Mouse (Mus musculus): ENCODE results near the gene Nos3. TPM values are rescaled to one million over a fixed set of nuclear protein-coding genes. Genes with fewer than 3 reads are reported as not detected.

Gene Nos3
- total RNA-seq, 2 experiments from 2014 or later, result 24.1 to 28.1 TPM

GRCm38 (mm10) chr5:24423129-24424003, 58.8 kb downstream of the Nos3 start, which contains the start of the genes Cdk5 and Slc4a2:
Gene Cdk5, minus strand, starts transcription at chr5:24423530.
Gene Slc4a2, plus strand, starts transcription at chr5:24423837.
- intact Hi-C loops (cut with DNase I), result no loop called here
- peak; percentile 98 for DNase-seq (ENCODE audit: low spot score)

- DNase-seq (ENCODE audit: low spot score), result no peak
- intact Hi-C loops (cut with DNase I), result no loop called here
These were observed 59.6 kb downstream of the Nos3 start for GRCm38 (mm10) chr5:24424004-24424781.

GRCm38 (mm10) chr5:24424861-24425411, 60.3 kb downstream of the Nos3 start:
- intact Hi-C loops (cut with DNase I), result no loop called here
- DNase-seq (ENCODE audit: low spot score), result peak; percentile 78

GRCm38 (mm10) chr5:24425421-24426036, 60.9 kb downstream of the Nos3 start:
- intact Hi-C loops (cut with DNase I), result loop anchor here (2.0 kb wide), 1 partner anchor 17 kb away; no protein-coding TSS in a partner anchor
- no peak for DNase-seq (ENCODE audit: low spot score)

- DNase-seq (ENCODE audit: low spot score), result no peak
- intact Hi-C loops (cut with DNase I), result loop anchor here (2.0 kb wide), 1 partner anchor 17 kb away; no protein-coding TSS in a partner anchor
These were observed 61.4 kb downstream of the Nos3 start for GRCm38 (mm10) chr5:24426037-24426432.

GRCm38 (mm10) chr5:24426556-24427284, 62.1 kb downstream of the Nos3 start:
- no peak for DNase-seq (ENCODE audit: low spot score)
- intact Hi-C loops (cut with DNase I), result loop anchor here (2.0 kb wide), 1 partner anchor 16 kb away; no protein-coding TSS in a partner anchor

- intact Hi-C loops (cut with DNase I), result loop anchor here (2.0 kb wide), 1 partner anchor 16 kb away; no protein-coding TSS in a partner anchor
- DNase-seq (ENCODE audit: low spot score), result no peak
These were observed 62.6 kb downstream of the Nos3 start for GRCm38 (mm10) chr5:24427285-24427633.

- DNase-seq (ENCODE audit: low spot score), result no peak
- intact Hi-C loops (cut with DNase I), result loop anchor here (2.0 kb wide), 1 partner anchor 15 kb away; no protein-coding TSS in a partner anchor
These were observed 63.4 kb downstream of the Nos3 start for GRCm38 (mm10) chr5:24427981-24428402.

GRCm38 (mm10) chr5:24428596-24428995, 64.0 kb downstream of the Nos3 start:
- DNase-seq (ENCODE audit: low spot score), result no peak
- intact Hi-C loops (cut with DNase I), result no loop called here

GRCm38 (mm10) chr5:24433993-24434392, 69.4 kb downstream of the Nos3 start:
- intact Hi-C loops (cut with DNase I), result no loop called here

More at GRCm38 (mm10) chr5:24433993-24434392, 69.4 kb downstream of the Nos3 start:
- DNase-seq (ENCODE audit: low spot score), result no peak

Other genes with a start within 250 kb of the Nos3 start
- 1 to 10 TPM; 7.6 to 8.1 TPM for gene Nupl2, start 199.8 kb upstream of the Nos3 start, total RNA-seq (2021)
- 10 to 100 TPM; 62.4 to 67.2 TPM for gene Kcnh2, start 13.2 kb upstream of the Nos3 start, total RNA-seq (2021)
- gene Atg9b, start 27.3 kb downstream of the Nos3 start, total RNA-seq (2021), result 1 to 10 TPM in 1 of 2 experiments, under 1 TPM in 1; 0.42 to 1.2 TPM
- 10 to 100 TPM; 82.8 to 83.7 TPM for gene Abcb8, start 28.9 kb downstream of the Nos3 start, total RNA-seq (2021)
- gene Asic3, start 48.6 kb downstream of the Nos3 start, total RNA-seq (2021), result under 1 TPM in 1 of 2 experiments, not detected in 1; 0.17 TPM
- gene Cdk5, start 58.7 kb downstream of the Nos3 start, total RNA-seq (2021), result 10 to 100 TPM; 19.2 to 22.8 TPM
- gene Slc4a2, start 59.0 kb downstream of the Nos3 start, total RNA-seq (2021), result 10 to 100 TPM; 29.7 to 31.3 TPM
- 100 to 1,000 TPM; 275 to 314 TPM for gene Fastk, start 80.5 kb downstream of the Nos3 start, total RNA-seq (2021)
- gene Tmub1, start 83.0 kb downstream of the Nos3 start, total RNA-seq (2021), result 10 to 100 TPM in 1 of 2 experiments, 1 to 10 TPM in 1; 9.1 to 12.0 TPM
- gene Agap3, start 87.4 kb downstream of the Nos3 start, total RNA-seq (2021), result 10 to 100 TPM; 80.4 to 80.7 TPM
- not detected for gene Gbx1, start 162.4 kb downstream of the Nos3 start, total RNA-seq (2021)
- gene Asb10, start 176.2 kb downstream of the Nos3 start, total RNA-seq (2021), result 10 to 100 TPM; 85.1 to 85.9 TPM
- not detected for gene 4931409K22Rik, start 192.0 kb downstream of the Nos3 start, total RNA-seq (2021)
- gene Abcf2, start 212.7 kb downstream of the Nos3 start, total RNA-seq (2021), result 10 to 100 TPM; 48.0 to 53.2 TPM
- gene Chpf2, start 221.9 kb downstream of the Nos3 start, total RNA-seq (2021), result 1 to 10 TPM; 7.8 to 9.7 TPM